In genomic region chr1:138209751-138210150, GRCm38 (mm10) we compare ENCODE assay signal across 13 mouse cellular contexts.
"Had no signal": no experiment of that assay in that cellular context is flagged by ENCODE, and none has a peak within 500 bp of the region (broad histone marks: within the 10 kb centered on the region; RNA-seq: fewer than 3 reads in every experiment).

No protein-coding gene starts in this region.

- H3K27me3 ChIP-seq: limb, embryonic 13.5 days; liver, embryonic 13.5 days; megakaryocyte, embryonic 14.5 days; midbrain, embryonic 15.5 days; neural tube, embryonic 12.5 days had no signal

- H3K9me3 ChIP-seq: limb, embryonic 13.5 days; liver, embryonic 13.5 days; megakaryocyte, embryonic 14.5 days; midbrain, embryonic 15.5 days; neural tube, embryonic 12.5 days had no signal

- H3K36me3 ChIP-seq: limb, embryonic 13.5 days; liver, embryonic 13.5 days; midbrain, embryonic 15.5 days; neural tube, embryonic 12.5 days had no signal

- H3K9ac ChIP-seq: limb, embryonic 13.5 days; liver, embryonic 13.5 days; midbrain, embryonic 15.5 days; neural tube, embryonic 12.5 days had no signal

- H3K27ac ChIP-seq: layer of hippocampus, adult 2 months; limb, embryonic 13.5 days; liver, embryonic 13.5 days; macrophage; midbrain, embryonic 15.5 days; neural tube, embryonic 12.5 days; stomach, postnatal 0 days had no signal

- H3K4me3 ChIP-seq: layer of hippocampus, adult 2 months; limb, embryonic 13.5 days; liver, embryonic 13.5 days; megakaryocyte, embryonic 14.5 days; midbrain, embryonic 15.5 days; neural tube, embryonic 12.5 days had no signal

- H3K4me1 ChIP-seq: liver, embryonic 13.5 days; megakaryocyte, embryonic 14.5 days; midbrain, embryonic 15.5 days; neural tube, embryonic 12.5 days had no signal

- H3K4me2 ChIP-seq: limb, embryonic 13.5 days; liver, embryonic 13.5 days; midbrain, embryonic 11.5 days; midbrain, embryonic 15.5 days; neural tube, embryonic 12.5 days had no signal

- ATAC-seq: intestine, embryonic 16.5 days; midbrain, embryonic 15.5 days had no signal

- DNase-seq: kidney, postnatal 14 days; left cerebral cortex, postnatal 4 days; liver, embryonic 13.5 days; thymus, postnatal 4 days had no signal
